Mouse (Mus musculus) spleen, adult 2 months (tissue): ENCODE data around the gene Foxn2. TPM values are rescaled to one million over a fixed set of nuclear protein-coding genes. Genes with fewer than 3 reads are reported as not detected.

Experiments used
- DNase-seq, 2 experiments: peaks; one replicate each; pipeline versions ENCODE4 v3.0.0 to v3.0.0-alpha.2; 2012 to 2021; ENCODE audit warnings: low spot score in 2 of 2, low read depth in 1 of 2
- H3K27ac ChIP-seq: fragments of 200-500 bp; 2 replicates; pipeline ENCODE4 v1.5.1; 2012; ENCODE audit warnings: low read length, inconsistent platforms; ENCODE audit not compliant: insufficient read depth
- H3K27me3 ChIP-seq: fragments of 200-500 bp; 2 replicates; pipeline ENCODE4 v1.6.1; 2012; ENCODE audit warnings: mild to moderate bottlenecking, moderate library complexity, low read length, inconsistent platforms; ENCODE audit not compliant: control insufficient read depth, insufficient read depth
- H3K36me3 ChIP-seq: fragments of 200-500 bp; 2 replicates; pipeline ENCODE4 v1.6.1; 2012; ENCODE audit warnings: mild to moderate bottlenecking, low read length, inconsistent platforms; ENCODE audit not compliant: control insufficient read depth, insufficient read depth
- H3K4me1 ChIP-seq: fragments of 200-500 bp; 2 replicates; pipeline ENCODE4 v1.6.1; 2011; ENCODE audit warnings: inconsistent platforms; ENCODE audit not compliant: control insufficient read depth, insufficient read depth, insufficient read length
- H3K4me3 ChIP-seq: fragments of 200-500 bp; 2 replicates; pipeline ENCODE4 v1.5.1; 2011; ENCODE audit warnings: mild to moderate bottlenecking, inconsistent platforms; ENCODE audit not compliant: insufficient read depth, insufficient read length; ENCODE audit errors: extremely low read depth
- CTCF ChIP-seq: fragments of 200-500 bp; IDR thresholded peaks from 2 replicates; pipeline ENCODE4 v1.5.1; 2011; ENCODE audit warnings: mild to moderate bottlenecking, inconsistent platforms; ENCODE audit not compliant: insufficient read depth, insufficient read length, insufficient replicate concordance; ENCODE audit errors: extremely low read depth
- POLR2A ChIP-seq: fragments of 200-500 bp; IDR thresholded peaks from 2 replicates; pipeline ENCODE4 v1.6.1; 2011; ENCODE audit warnings: low read depth, low read length, inconsistent platforms
- WGBS: fragments of 180-500 bp; shearing (Covaris S2); methylation state at CpG from one replicate; pipeline ENCODE4 v1.1.7; 2018; 5-methylcytosine and 5-hydroxymethylcytosine counted together
- polyA plus RNA-seq: library from polyadenylated mRNA; depleted of rRNA; stranded (reverse); fragments of >200 nt; gene quantifications from 2 replicates; pipeline ENCODE4 v1.2.3, GENCODE M21; 2012; rRNA removed

Gene Foxn2
- polyA plus RNA-seq, result 5.3 and 7.0 TPM in 2 replicates

DNA sequence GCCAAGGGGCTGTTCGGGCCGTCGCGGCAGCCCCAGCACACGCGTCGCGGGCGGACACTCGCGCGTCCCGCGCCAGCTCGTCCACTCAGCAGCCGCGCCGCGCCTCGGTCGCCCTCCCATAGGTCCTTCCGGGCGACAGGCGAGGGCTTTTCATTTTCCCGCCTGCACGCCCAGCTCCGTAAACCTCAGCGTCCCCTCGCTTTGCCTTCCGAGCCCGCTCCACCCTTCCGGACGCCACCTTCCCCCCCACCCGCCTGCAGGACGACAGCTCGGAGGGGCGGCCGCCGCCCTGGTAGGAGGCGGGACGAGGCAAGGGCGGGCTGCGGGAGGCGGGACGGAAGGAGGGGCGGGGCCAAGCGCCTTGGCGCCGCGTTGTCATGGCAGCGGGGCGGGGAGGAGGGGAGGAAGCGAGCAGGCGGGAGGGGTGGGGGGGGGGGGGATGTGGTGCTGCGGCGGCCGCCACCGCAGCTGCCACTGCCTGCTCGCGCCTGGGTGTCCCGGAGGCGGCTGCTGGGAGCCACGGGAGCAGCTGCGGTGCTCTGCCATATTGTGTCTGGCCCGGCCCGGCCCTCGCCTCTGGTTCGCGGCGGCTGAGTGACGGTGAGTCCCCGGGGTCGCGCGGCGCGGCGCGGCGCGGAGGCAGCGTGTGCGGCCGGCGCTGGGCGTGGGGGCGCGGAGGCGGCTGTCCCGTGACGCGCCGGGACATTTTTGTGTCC is at the start of gene Foxn2:
Gene Foxn2, plus strand, starts transcription at position 427 of the 716 bp plus-strand sequence.
- H3K27me3 ChIP-seq, result no peaks in the 10 kb centered on the region
- H3K4me3 ChIP-seq, result peak within 1 kb of the TSS; percentile 91
- H3K36me3 ChIP-seq, result no peaks in the 10 kb centered on the region
- H3K4me1 ChIP-seq, result peaks cover 3% of the 10 kb centered on the region
- DNase-seq, result peak; percentile 86 to 96
- WGBS, result under 1% methylated on average over 77 of the region's 93 CpGs
- peak within 1 kb of the TSS; percentile 97 for H3K27ac ChIP-seq
- TF ChIP-seq CTCF, result no peak
- peak; percentile 5; the same call in 1 of the 2 replicates for TF ChIP-seq POLR2A

DNA sequence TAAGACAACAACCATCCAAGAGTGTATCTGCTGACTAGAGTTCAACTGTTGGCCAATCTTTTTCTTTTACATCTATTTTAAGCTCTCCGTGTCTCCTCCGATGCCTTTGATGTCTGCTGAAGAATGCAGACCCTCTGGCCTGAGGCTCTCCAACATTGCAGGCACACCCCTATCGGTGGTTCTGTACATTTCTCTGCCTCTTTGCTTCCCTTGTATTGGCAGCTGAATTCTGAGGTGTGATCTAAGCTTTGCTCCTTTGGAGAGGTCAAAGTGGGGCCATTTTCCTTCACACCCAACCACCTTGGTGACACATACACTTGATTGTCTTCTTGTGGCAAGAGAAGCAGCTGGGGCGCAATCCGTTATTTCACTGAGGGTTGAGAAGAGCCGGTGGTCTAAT is 43.0 kb upstream of the Foxn2 start:
- WGBS, result 89% methylated on average over 6 of the region's 6 CpGs
- TF ChIP-seq POLR2A (no peak), CTCF (no peak)
- Histone ChIP-seq H3K27me3 (no peaks in the 10 kb centered on the region), H3K4me3 (no peak overlapping the region), H3K27ac (no peak overlapping the region), H3K4me1 (no peaks in the 10 kb centered on the region), H3K36me3 (no peaks in the 10 kb centered on the region)
- DNase-seq, result no peak

DNA sequence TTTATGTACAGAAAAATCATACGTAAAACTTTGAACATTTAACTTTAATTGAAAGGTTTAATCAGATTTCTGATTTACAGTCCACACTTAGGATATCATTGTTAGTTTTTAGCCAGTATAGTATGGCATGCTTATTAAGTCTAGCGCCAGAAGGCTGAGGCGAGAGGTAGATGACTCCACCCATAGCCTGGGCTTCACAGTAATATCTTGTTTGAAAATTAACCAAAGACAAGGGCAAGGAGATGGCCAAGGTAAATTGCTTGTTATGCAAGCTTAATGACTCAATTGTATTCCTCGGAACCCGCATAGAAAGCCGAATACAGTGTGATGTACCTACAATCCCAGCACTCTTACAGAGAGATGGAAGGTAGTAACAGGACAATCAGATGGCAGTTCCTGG is 42.4 kb upstream of the Foxn2 start:
- DNase-seq, result no peak
- TF ChIP-seq CTCF (no peak), POLR2A (no peak)
- H3K4me3 ChIP-seq, result no peak overlapping the region
- H3K4me1 ChIP-seq, result no peaks in the 10 kb centered on the region
- H3K36me3 ChIP-seq, result no peaks in the 10 kb centered on the region
- H3K27ac ChIP-seq, result no peak overlapping the region
- WGBS, result 94% methylated on average over 6 of the region's 6 CpGs
- no peaks in the 10 kb centered on the region for H3K27me3 ChIP-seq

DNA sequence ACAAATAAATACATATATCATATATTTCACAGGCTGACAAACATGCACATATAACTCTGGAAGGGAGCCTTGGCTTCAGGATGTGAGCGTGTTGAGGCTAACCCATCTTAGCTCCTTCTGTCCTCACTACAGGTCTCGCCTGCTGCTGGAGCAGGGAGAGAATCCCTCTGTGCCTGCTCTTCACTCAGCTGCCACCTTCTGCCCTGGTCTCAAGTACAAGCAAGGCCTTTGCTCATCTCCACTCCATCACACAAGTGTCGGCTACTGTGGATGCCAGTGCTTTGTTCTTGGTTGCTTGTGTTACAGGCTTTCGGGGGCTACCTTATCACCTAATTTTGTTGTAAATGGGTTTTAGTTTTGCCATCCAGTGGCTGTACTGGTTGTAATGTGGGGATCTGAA is 41.7 kb upstream of the Foxn2 start:
- Histone ChIP-seq H3K4me3 (no peak overlapping the region), H3K27ac (no peak overlapping the region), H3K4me1 (peaks cover 1% of the 10 kb centered on the region; the same call in 1 of the 2 replicates), H3K36me3 (no peaks in the 10 kb centered on the region), H3K27me3 (no peaks in the 10 kb centered on the region)
- DNase-seq, result no peak
- TF ChIP-seq CTCF (no peak), POLR2A (no peak)
- 94% methylated on average over 4 of the region's 4 CpGs for WGBS

DNA sequence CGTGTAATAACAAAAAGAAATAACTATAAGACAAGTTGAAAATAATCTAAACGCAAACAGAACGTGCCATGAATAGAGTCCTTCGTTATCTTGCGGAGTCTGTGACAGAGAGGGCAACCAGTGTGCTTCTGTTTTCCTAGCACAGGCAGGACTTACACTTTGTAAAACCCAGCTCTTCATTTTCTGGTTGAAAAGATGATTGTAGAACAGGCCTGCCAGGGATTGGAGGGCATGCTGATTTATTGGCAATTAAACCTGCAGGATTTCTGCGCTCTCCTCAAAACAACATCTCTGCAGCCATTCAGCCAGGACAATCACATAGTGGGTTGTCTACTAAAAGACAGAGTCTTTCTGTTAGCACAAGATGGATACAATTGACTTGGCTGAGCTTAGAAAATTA is 40.4 kb upstream of the Foxn2 start:
- H3K27ac ChIP-seq, result no peak overlapping the region
- no peaks in the 10 kb centered on the region for H3K27me3 ChIP-seq
- H3K4me1 ChIP-seq, result peaks cover 4% of the 10 kb centered on the region; the same call in 1 of the 2 replicates
- DNase-seq, result no peak
- WGBS, result 93% methylated on average over 6 of the region's 6 CpGs
- TF ChIP-seq CTCF (no peak), POLR2A (no peak)
- no peak overlapping the region for H3K4me3 ChIP-seq
- no peaks in the 10 kb centered on the region for H3K36me3 ChIP-seq

DNA sequence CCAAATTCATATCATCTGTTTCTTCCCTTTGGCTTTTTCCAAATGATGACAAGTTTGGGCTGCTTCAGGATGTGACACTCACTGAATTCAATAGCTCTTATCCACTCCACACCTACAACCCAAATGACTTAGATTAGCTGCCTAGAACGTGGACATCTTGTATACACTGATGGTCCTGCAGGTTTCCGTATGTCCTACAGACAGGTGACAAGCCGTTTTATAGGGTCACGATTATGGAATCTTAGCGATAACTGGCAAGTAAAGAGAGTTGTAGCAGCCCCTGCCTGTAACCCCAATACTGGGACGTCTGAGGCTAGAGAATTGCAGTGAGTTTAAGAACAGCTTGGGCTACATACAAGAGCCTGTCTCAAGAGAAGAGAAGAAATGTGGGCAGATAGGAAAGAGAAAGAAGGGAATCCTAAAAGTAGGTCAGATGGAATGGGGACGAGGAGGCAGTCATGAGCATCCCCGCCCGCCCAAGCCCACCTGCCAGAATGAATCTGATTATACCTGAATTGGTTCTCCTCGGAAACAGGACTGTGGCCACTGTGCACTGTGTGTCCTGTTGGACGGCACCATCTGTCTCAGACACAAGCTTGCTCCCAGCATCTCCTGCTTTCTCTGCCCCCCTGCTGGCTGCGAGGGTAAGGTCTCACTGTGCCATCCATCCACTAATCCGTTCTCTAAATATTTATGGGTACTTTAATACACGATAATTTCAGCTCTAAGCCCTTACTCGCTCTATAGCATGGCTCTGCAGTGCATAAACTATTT is 39.6 kb upstream of the Foxn2 start:
- Histone ChIP-seq H3K4me3 (no peak overlapping the region), H3K4me1 (peaks cover 4% of the 10 kb centered on the region; the same call in 1 of the 2 replicates), H3K27me3 (no peaks in the 10 kb centered on the region), H3K27ac (no peak overlapping the region), H3K36me3 (no peaks in the 10 kb centered on the region)
- DNase-seq, result no peak
- WGBS, result 83% methylated on average over 15 of the region's 15 CpGs
- TF ChIP-seq POLR2A (no peak), CTCF (no peak)

DNA sequence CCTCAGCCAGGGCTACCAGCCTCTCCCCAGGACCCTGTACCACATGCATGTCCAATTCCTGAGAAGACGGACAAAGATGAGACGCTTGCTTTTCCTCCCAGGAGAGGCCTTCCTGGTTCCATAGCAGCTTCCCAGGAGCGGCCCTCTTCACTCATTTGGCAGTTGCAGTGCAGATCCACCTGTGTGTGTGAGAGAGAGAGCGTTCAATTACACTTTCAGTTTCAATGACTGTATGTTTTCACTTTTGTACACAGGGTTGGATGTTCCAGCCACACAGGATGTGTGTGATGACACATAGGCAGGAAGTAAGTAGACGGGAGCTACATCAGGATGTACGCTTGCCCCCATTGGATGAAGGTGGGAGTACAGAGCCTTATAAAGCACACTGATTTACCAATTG is 37.2 kb upstream of the Foxn2 start:
- 33% methylated on average over 6 of the region's 6 CpGs for WGBS
- Histone ChIP-seq H3K4me3 (peak overlapping the region; percentile 12; the same call in 1 of the 2 replicates), H3K27me3 (no peaks in the 10 kb centered on the region), H3K4me1 (peaks cover 4% of the 10 kb centered on the region; the same call in 1 of the 2 replicates), H3K27ac (peak overlapping the region; percentile 44), H3K36me3 (no peaks in the 10 kb centered on the region)
- peak; percentile 15 to 30 for DNase-seq
- TF ChIP-seq POLR2A (no peak), CTCF (no peak)
